Mouse (Mus musculus) kidney, adult 2 months (tissue): ENCODE data around the gene Gm21985. TPM values are rescaled to one million over a fixed set of nuclear protein-coding genes. Genes with fewer than 3 reads are reported as not detected.
"Not testable (repeated sequence)": the region's sequence is repeated elsewhere in the genome, so short reads cannot be mapped to it uniquely, and the experiment has no call there.

Source experiments
- DNase-seq: peaks from one replicate; pipeline ENCODE4 v3.0.0; 2021
- H3K27ac ChIP-seq: fragments of 200-500 bp; 2 replicates; pipeline ENCODE4 v1.5.1; 2012; ENCODE audit warnings: low read depth, low read length, control low read depth, inconsistent platforms; ENCODE audit not compliant: insufficient read depth
- H3K27me3 ChIP-seq: fragments of 200-500 bp; replicated peaks from 2 replicates; pipeline ENCODE4 v1.6.1; 2012; ENCODE audit warnings: mild to moderate bottlenecking, moderate library complexity, low read length, inconsistent platforms; ENCODE audit not compliant: control insufficient read depth, insufficient read depth
- H3K36me3 ChIP-seq: fragments of 200-500 bp; 2 replicates; pipeline ENCODE4 v1.6.1; 2012; ENCODE audit warnings: mild to moderate bottlenecking, moderate library complexity, low read length, inconsistent platforms; ENCODE audit not compliant: control insufficient read depth, insufficient read depth
- H3K4me1 ChIP-seq: fragments of 200-500 bp; 2 replicates; pipeline ENCODE4 v1.6.1; 2011; ENCODE audit warnings: low read length; ENCODE audit not compliant: control insufficient read depth, insufficient read depth
- H3K4me3 ChIP-seq: fragments of 200-500 bp; 2 replicates; pipeline ENCODE4 v1.5.1; 2011; ENCODE audit warnings: mild to moderate bottlenecking, low read depth, low read length, control low read depth; ENCODE audit not compliant: insufficient read depth
- CTCF ChIP-seq: fragments of 200-500 bp; conservative IDR thresholded peaks from 2 replicates; pipeline ENCODE4 v1.5.1; 2011; ENCODE audit warnings: low read depth, mild to moderate bottlenecking, control low read depth, low read length, moderate library complexity, mixed read lengths; ENCODE audit not compliant: insufficient read depth, insufficient read length
- POLR2A ChIP-seq: fragments of 200-500 bp; IDR thresholded peaks from one replicate; pipeline ENCODE4 v1.6.1; 2011; ENCODE audit warnings: low read depth, low read length, control low read depth
- WGBS: fragments of 180-500 bp; shearing (Covaris S2); methylation state at CpG from one replicate; pipeline ENCODE4 v1.1.7; 2018; 5-methylcytosine and 5-hydroxymethylcytosine counted together
- polyA plus RNA-seq: library from polyadenylated mRNA; depleted of rRNA; stranded (reverse); fragments of >200 nt; gene quantifications from 2 replicates; pipeline ENCODE4 v1.2.3, GENCODE M21; 2012

Gene Gm21985
- polyA plus RNA-seq, 1 experiment = not detected

DNA sequence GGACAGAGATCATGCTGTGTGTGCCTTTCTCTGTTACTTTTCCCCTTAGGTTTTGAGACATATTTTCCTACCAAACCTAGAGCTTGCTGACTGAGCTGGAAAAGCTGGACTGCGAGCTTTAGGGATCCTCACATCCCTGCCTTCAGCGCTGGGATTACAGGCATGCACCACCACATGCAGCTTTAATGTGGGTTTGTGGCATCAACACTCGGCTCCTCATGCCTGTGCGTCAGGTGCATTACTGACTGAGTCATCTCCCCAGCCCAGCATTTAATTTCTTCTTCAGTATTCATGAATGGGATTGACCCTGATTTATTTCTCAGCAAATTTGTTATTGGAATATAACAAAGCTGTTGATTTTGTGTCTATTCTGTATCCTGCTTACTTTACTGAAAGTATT lies 170.2 kb downstream of the Gm21985 start:
- H3K27ac ChIP-seq = no peak overlapping the region
- no peaks in the 10 kb centered on the region for H3K36me3 ChIP-seq
- TF ChIP-seq CTCF = no peak
- TF ChIP-seq POLR2A = no peak
- H3K27me3 ChIP-seq = no peaks in the 10 kb centered on the region
- no peak for DNase-seq
- WGBS = 77% methylated on average over 4 of the region's 4 CpGs
- H3K4me1 ChIP-seq = no peaks in the 10 kb centered on the region
- H3K4me3 ChIP-seq = no peak overlapping the region

GRCm38 (mm10) chr2:112437589-112437988 lies 171.5 kb downstream of the Gm21985 start:
- Histone ChIP-seq H3K27me3 (no peaks in the 10 kb centered on the region), H3K36me3 (no peaks in the 10 kb centered on the region), H3K27ac (no peak overlapping the region), H3K4me1 (no peaks in the 10 kb centered on the region), H3K4me3 (no peak overlapping the region)
- no peak for DNase-seq
- WGBS = 90% methylated on average over 2 of the region's 2 CpGs
- TF ChIP-seq CTCF (no peak), POLR2A (no peak)

DNA sequence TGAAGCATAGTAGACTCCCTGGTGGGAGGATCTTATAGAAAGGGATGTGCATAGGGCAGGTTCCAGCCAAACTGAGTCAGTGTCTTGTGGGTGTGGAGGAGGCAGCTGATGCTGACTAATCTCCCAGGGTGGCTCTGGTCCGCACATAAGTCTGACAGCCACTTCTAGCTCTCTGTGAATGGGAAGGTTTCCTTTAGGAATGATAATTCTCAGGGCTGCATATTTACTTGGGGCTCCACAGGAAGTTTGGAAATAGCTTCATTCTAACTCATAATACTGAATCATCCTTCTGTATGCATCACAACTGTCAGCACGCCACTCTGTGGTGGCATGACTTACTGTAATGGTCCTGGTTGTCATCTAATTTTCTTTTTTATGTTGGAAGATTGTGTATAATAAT lies 177.4 kb downstream of the Gm21985 start:
- no peak for DNase-seq
- no peak overlapping the region for H3K4me3 ChIP-seq
- no peaks in the 10 kb centered on the region for H3K27me3 ChIP-seq
- 64% methylated on average over 2 of the region's 2 CpGs for WGBS
- TF ChIP-seq POLR2A = no peak
- TF ChIP-seq CTCF = no peak
- H3K27ac ChIP-seq = no peak overlapping the region
- H3K36me3 ChIP-seq = no peaks in the 10 kb centered on the region
- H3K4me1 ChIP-seq = no peaks in the 10 kb centered on the region

- TF ChIP-seq POLR2A (no peak), CTCF (no peak)
- Histone ChIP-seq H3K36me3 (no peaks in the 10 kb centered on the region), H3K27ac (no peak overlapping the region), H3K27me3 (no peaks in the 10 kb centered on the region), H3K4me3 (no peak overlapping the region), H3K4me1 (no peaks in the 10 kb centered on the region)
- DNase-seq = no peak
Observed at GRCm38 (mm10) chr2:112445511-112445910, 179.4 kb downstream of the Gm21985 start.

- H3K4me1 ChIP-seq, H3K27me3 ChIP-seq, DNase-seq, H3K4me3 ChIP-seq, H3K36me3 ChIP-seq, H3K27ac ChIP-seq: not testable (repeated sequence)
- 71% methylated on average over 4 of the region's 4 CpGs for WGBS
Observed at GRCm38 (mm10) chr2:112448046-112448445, 181.9 kb downstream of the Gm21985 start.

- Histone ChIP-seq H3K27me3 (no peaks in the 10 kb centered on the region), H3K36me3 (no peaks in the 10 kb centered on the region), H3K4me1 (no peaks in the 10 kb centered on the region), H3K27ac (no peak overlapping the region), H3K4me3 (no peak overlapping the region)
- TF ChIP-seq POLR2A (no peak), CTCF (no peak)
- DNase-seq = no peak
Observed at GRCm38 (mm10) chr2:112448510-112449059, 182.5 kb downstream of the Gm21985 start.

DNA sequence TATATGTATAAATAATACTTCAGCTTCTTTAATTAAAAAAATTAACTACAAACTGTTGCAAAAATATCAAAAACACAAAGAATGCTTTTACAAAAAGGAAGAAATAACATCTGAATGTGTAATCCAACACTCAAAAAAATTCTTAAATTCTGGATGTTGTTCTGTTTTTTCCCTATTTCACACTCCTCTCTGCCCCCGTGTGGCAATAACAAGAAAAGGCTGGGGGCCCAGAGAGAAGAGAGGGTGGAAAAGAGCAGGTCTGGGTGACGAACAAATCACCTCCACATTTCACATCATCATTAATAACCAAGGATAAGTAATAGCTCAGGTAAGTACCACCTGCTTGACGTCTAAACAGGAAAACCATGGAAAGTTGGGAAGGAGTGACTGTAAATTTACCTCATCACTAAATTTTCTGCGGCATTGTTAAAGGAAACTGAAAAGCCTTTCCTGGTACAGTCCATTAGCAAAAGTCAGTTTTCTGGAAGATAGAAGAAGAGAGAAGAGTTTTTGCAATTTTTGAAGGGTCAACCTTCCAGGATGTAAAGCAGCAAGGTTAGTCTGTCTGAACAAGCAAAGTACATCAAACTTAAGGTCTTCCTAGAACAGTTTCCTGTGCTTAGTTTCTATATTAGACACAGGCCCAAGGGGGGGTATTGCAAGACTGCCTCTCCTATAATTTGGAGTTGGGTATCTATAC lies 183.6 kb downstream of the Gm21985 start:
- DNase-seq = peak; percentile 30
- H3K4me3 ChIP-seq = no peak overlapping the region
- no peak overlapping the region for H3K27ac ChIP-seq
- H3K36me3 ChIP-seq = no peaks in the 10 kb centered on the region
- no peaks in the 10 kb centered on the region for H3K4me1 ChIP-seq
- whole genome bisulfite sequencing = 29% methylated on average over 4 of the region's 4 CpGs
- TF ChIP-seq POLR2A (no peak), CTCF (peak; percentile 35)
- no peaks in the 10 kb centered on the region for H3K27me3 ChIP-seq

DNA sequence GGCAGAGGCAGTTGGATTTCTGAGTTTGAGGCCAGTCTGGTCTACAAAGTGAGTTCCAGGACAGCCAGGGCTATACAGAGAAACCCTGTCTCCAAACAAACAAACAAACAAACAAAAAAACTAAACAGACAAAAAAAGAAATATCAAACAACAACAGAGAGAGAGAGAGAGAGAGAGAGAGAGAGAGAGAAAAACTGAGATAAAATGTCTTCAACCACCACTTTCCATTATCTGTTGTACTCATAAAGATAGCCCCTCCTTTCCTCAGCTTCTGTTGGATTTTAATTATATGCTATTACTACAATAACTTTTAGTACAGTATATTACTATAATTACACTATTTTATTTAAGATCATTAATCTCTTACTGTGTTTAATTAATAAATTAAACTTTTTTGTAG lies 186.4 kb downstream of the Gm21985 start:
- DNase-seq, H3K27me3 ChIP-seq, H3K4me3 ChIP-seq, H3K4me1 ChIP-seq, H3K36me3 ChIP-seq, H3K27ac ChIP-seq: not testable (repeated sequence)
